Mouse (Mus musculus) ES-Bruce4 (cell line): ENCODE measurements around the gene Angptl6.

Source experiments
- CTCF ChIP-seq: IDR thresholded peaks from one replicate; pipeline ENCODE4 v1.8.1; 2011; ENCODE audit warnings: low read depth, low read length
- POLR2A ChIP-seq: IDR thresholded peaks from one replicate; pipeline ENCODE4 v1.8.1; 2011; ENCODE audit warnings: low read length; ENCODE audit not compliant: insufficient read depth

- no peak for TF ChIP-seq CTCF
- TF ChIP-seq POLR2A: peak; percentile 56
Measured at GRCm38 (mm10) chr9:20887704-20888385, 8.3 kb upstream of the Angptl6 start, which contains the start of gene Ppan.
